Mouse (Mus musculus) intestine, embryonic 14.5 days (tissue): Measurements from ENCODE around the gene Mttp. TPM values are rescaled to one million over a fixed set of nuclear protein-coding genes. Genes with fewer than 3 reads are reported as not detected.

ENCODE experiments used
- ATAC-seq: fragments of 200-750 bp; cut with Nextera tagmentation; replicated peaks from 2 replicates; pipeline ENCODE4 v1.8.0; 2017; ENCODE audit warnings: low read depth, moderate number of reproducible peaks, moderate TSS enrichment, moderate library complexity; ENCODE audit not compliant: low FRiP score, low TSS enrichment
- DNase-seq: peaks from one replicate; pipeline ENCODE4 v3.0.0-alpha.2; 2018; ENCODE audit warnings: low spot score
- H3K27ac ChIP-seq: fragments of 300-500 bp; sonication (generic); 2 replicates; pipeline ENCODE4 v1.5.1; 2014; ENCODE audit warnings: low read depth, mild to moderate bottlenecking, control low read depth
- H3K27me3 ChIP-seq: fragments of 300-500 bp; sonication (generic); replicated peaks from 2 replicates; pipeline ENCODE4 v1.6.1; 2014; ENCODE audit warnings: low read length, control low read depth; ENCODE audit not compliant: control insufficient read depth, insufficient read depth
- H3K36me3 ChIP-seq: fragments of 300-500 bp; sonication (generic); 2 replicates; pipeline ENCODE4 v1.6.1; 2014; ENCODE audit warnings: low read length, control low read depth; ENCODE audit not compliant: control insufficient read depth, insufficient read depth
- H3K4me1 ChIP-seq: fragments of 300-500 bp; sonication (generic); replicated peaks from 2 replicates; pipeline ENCODE4 v1.6.1; 2014; ENCODE audit warnings: low read length, control low read depth, mixed read lengths; ENCODE audit not compliant: control insufficient read depth, insufficient read depth
- H3K4me2 ChIP-seq: fragments of 300-500 bp; sonication (generic); 2 replicates; pipeline ENCODE4 v1.6.1; 2014; ENCODE audit warnings: low read length
- H3K4me3 ChIP-seq: fragments of 300-500 bp; sonication (generic); 2 replicates; pipeline ENCODE4 v1.5.1; 2014; ENCODE audit warnings: low read depth, low read length, control low read depth, mixed read lengths
- H3K9ac ChIP-seq: fragments of 300-500 bp; sonication (generic); 2 replicates; pipeline ENCODE4 v1.6.1; 2014; ENCODE audit warnings: mild to moderate bottlenecking, low read length
- H3K9me3 ChIP-seq: fragments of 300-500 bp; sonication (generic); 2 replicates; pipeline ENCODE4 v1.6.1; 2016; ENCODE audit warnings: low read length, control low read depth; ENCODE audit not compliant: control insufficient read depth
- WGBS: fragments of 180-500 bp; shearing (Covaris S2); extraction: QIAGEN DNeasy Blood & Tissue Kit; methylation state at CpG from one replicate; pipeline ENCODE4 v1.1.7; 2014; 5-methylcytosine and 5-hydroxymethylcytosine counted together
- polyA plus RNA-seq: library from polyadenylated mRNA; unstranded; fragments of >200 nt; fragmentation: Nextera tagmentation; extraction: Ambion mirVana; gene quantifications from 2 replicates; pipeline ENCODE4 v1.2.1, GENCODE M21; 2014

Mttp gene
- polyA plus RNA-seq, 1 experiment from 2014 or later = 58.6 TPM

DNA sequence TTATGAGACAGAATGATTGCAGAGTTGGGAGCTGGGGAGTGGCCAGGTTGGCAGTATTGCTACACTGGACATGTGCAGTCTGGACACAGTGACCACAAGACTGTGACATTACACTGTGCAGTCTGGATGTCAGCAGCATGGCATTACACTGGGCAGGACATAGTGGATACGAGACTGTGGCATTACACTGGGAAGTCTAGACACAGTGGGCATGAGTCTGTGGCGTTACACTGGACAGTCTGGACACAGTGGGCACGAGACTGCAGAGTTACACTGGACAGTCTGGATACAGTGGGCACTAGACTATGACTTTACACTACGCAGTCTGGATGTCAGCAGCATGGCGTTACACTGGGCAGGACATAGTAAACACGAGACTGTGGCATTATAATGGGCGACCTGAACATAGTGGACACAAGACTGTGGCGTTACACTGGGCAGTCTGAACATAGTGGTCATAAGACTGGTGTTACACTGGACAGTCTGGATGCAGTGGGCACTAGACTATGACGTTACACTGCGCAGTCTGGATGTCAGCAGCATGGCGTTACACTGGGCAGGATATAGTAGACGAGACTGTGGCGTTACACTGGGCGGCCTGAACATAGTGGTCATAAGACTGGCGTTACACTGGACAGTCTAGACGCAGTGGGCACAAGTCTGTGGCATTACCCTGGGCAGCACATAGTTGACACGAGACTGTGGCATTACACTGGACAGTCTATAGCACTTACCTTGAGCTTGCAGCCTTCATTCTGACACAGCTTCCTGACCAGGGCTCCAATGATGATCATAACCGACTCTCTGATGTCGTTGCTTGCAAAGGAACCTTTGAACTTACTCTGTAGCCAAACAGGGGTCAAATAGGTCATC, 33.6 kb downstream of the Mttp start:
- ATAC-seq = no peak
- no peaks in the 10 kb centered on the region for H3K9me3 ChIP-seq
- no peak overlapping the region for H3K27ac ChIP-seq

DNA sequence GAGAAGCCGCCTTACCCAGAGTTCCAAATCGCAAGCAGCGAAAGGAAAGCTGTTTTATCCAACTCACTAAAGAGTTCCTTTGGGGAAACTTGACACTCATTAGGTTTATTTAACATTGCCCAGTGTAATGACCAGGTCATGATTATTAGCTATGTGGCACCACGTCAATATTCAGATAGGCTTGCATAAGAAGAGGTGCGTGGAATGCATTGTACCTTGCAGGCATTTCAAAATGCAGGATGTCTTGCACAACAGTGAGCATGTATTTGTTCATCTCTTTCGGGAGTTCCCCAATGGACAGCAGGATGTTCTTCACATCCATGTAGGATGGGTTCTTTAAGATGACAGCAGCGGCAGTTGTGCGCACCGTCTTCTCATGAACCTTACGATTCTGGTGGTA, 37.9 kb downstream of the Mttp start:
- ATAC-seq (no peak), DNase-seq (peak; percentile 12)
- Histone ChIP-seq H3K27me3 (no peaks in the 10 kb centered on the region), H3K36me3 (no peaks in the 10 kb centered on the region), H3K4me2 (no peak overlapping the region), H3K27ac (no peak overlapping the region), H3K9me3 (no peaks in the 10 kb centered on the region), H3K4me1 (no peaks in the 10 kb centered on the region), H3K9ac (no peak overlapping the region), H3K4me3 (no peak overlapping the region)
- 95% methylated on average over 10 of the region's 10 CpGs for WGBS

More for the DNA sequence above, 33.6 kb downstream of the Mttp start:
- Histone ChIP-seq H3K27me3 (no peaks in the 10 kb centered on the region), H3K9ac (no peak overlapping the region), H3K36me3 (no peaks in the 10 kb centered on the region), H3K4me3 (no peak overlapping the region), H3K4me2 (no peak overlapping the region), H3K4me1 (no peaks in the 10 kb centered on the region)
- 91% methylated on average over 19 of the region's 19 CpGs for WGBS
- DNase-seq = peak; percentile 34

DNA sequence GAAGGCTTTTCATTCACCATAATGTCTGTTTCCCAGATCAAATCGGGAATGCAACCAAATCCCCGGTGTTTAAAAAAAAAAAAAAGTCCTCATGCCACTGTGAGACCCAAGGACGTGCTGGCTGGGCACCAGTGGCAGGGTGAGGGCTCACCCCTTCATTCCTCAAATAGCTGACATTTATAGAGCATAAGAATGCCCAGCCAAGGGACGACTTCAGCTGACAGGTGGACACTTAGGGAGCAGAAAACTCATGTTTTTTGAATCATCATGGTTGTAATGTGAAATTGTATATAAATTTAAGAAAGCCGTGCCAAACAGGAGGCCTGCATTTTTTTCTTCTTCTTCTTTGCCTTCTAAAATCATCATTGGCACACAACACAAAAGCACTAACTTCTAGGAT, 39.7 kb downstream of the Mttp start:
- H3K4me1 ChIP-seq = no peaks in the 10 kb centered on the region
- DNase-seq = peak; percentile 32
- no peak for ATAC-seq
- H3K36me3 ChIP-seq = no peaks in the 10 kb centered on the region
- H3K9ac ChIP-seq = no peak overlapping the region
- H3K9me3 ChIP-seq = no peaks in the 10 kb centered on the region
- H3K4me3 ChIP-seq = no peak overlapping the region
- H3K27me3 ChIP-seq = no peaks in the 10 kb centered on the region
- whole genome bisulfite sequencing = 76% methylated on average over 5 of the region's 5 CpGs
- no peak overlapping the region for H3K27ac ChIP-seq
- H3K4me2 ChIP-seq = no peak overlapping the region

DNA sequence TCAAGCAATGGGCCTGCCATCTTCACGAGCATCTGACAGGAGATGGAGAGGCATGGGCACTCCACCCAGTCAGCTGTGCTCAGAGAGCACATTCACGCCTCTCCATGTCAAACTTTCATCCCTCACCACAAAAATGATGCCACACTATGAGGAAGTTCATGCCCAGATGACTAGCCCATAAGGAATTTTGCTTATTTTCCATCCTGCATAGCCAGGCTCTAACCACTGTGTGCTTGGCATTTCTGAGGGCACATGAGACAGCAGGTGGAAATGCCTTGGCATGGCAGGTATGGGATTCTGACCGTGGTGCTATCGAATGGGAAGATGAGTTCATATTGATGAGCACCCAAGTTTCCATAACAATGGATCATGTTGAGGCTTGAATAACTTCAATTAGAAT, 41.1 kb downstream of the Mttp start:
- DNase-seq (peak; percentile 41), ATAC-seq (no peak)
- H3K36me3 ChIP-seq = no peaks in the 10 kb centered on the region
- 90% methylated on average over 4 of the region's 4 CpGs for WGBS
- H3K27me3 ChIP-seq = no peaks in the 10 kb centered on the region
- H3K9me3 ChIP-seq = no peaks in the 10 kb centered on the region
- no peak overlapping the region for H3K4me2 ChIP-seq
- no peak overlapping the region for H3K27ac ChIP-seq
- no peak overlapping the region for H3K4me3 ChIP-seq
- no peaks in the 10 kb centered on the region for H3K4me1 ChIP-seq
- H3K9ac ChIP-seq = no peak overlapping the region

DNA sequence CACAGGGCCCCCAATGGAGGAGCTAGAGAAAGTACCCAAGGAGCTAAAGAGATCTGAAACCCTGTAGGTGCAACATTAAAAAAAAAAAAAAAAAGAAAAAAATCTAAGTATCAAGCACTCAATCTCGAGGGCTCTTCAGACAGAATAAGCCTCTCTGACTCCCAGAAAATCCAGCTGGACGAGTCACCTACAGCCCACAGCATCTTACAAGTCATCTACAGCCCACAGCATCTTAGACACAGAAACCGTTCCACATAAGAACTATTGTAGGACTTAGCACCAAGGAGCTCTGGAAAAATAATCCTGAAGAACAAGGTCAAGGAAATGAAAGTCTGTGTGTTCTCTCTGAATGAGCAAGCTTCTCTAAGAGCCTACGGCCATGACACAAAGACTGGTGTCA, 42.8 kb downstream of the Mttp start:
- H3K4me3 ChIP-seq = no peak overlapping the region
- no peaks in the 10 kb centered on the region for H3K36me3 ChIP-seq
- H3K9ac ChIP-seq = no peak overlapping the region
- 89% methylated on average over 4 of the region's 4 CpGs for WGBS
- no peak for ATAC-seq
- H3K27me3 ChIP-seq = no peaks in the 10 kb centered on the region
- H3K27ac ChIP-seq = no peak overlapping the region
- H3K9me3 ChIP-seq = no peaks in the 10 kb centered on the region
- DNase-seq = peak; percentile 35
- no peaks in the 10 kb centered on the region for H3K4me1 ChIP-seq
- no peak overlapping the region for H3K4me2 ChIP-seq

DNA sequence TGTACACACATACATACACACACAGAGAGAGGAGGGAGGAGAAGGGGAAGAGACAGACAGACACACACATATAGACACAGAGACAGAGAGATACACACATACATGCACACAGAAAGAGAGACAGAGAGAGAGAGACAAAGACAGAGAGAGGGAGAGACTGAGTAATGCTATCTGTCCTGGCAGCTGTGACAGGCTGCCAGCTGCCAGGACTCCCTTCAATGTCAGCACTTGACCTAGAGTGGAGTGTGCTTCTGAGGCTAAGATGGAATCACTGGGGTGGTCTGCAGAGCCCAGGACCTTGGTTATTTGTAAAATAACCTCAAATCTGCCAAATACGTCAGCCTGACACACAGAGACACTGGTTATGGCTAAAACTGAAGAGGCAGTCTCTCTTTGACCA, 47.0 kb downstream of the Mttp start:
- Histone ChIP-seq H3K36me3 (no peaks in the 10 kb centered on the region), H3K4me2 (no peak overlapping the region), H3K9me3 (no peaks in the 10 kb centered on the region), H3K27ac (no peak overlapping the region), H3K27me3 (no peaks in the 10 kb centered on the region), H3K4me1 (no peaks in the 10 kb centered on the region), H3K9ac (no peak overlapping the region), H3K4me3 (no peak overlapping the region)
- WGBS = 67% methylated on average over 1 of the region's 1 CpGs
- no peak for ATAC-seq
- peak; percentile 46 for DNase-seq

DNA sequence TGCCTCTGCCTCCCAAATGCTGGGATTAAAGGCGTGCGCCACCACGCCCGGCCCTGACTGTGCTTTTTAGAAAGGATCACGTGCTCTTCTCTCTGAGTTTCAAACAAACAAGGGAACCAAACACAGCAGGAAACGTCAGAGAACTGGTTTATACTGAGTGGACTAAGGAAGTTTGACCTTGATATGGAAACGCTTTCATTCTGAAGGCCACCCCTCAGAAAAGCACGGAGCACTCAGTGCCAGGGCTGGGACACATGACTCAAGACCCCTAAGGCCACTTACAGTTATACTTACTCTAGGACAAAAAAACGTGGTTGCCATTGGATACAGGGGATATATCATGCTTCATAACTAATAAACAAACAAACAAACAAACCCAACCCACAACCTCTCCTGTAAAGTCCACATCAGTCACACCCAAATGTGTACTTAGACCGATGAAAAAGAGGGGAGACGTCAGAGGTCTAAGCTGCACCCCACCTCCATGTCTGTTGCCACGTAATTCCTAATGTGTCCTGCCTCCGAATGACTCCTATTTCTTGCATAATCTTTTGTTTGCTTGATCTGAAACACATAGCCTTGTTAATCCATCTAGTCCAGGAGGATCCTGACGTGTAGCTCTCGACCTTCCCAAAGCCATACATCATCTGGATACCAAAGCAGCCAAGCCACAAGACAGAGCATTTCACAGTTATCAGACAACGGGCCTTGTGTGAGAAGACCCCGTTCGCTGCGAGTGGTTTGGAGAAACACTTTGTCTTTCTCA, 48.3 kb downstream of the Mttp start:
- Histone ChIP-seq H3K4me3 (no peak overlapping the region), H3K4me2 (no peak overlapping the region), H3K4me1 (no peaks in the 10 kb centered on the region), H3K27me3 (no peaks in the 10 kb centered on the region), H3K36me3 (no peaks in the 10 kb centered on the region), H3K9ac (no peak overlapping the region), H3K9me3 (no peaks in the 10 kb centered on the region), H3K27ac (no peak overlapping the region)
- no peak for ATAC-seq
- DNase-seq = peak; percentile 48
- WGBS = 85% methylated on average over 19 of the region's 19 CpGs

DNA sequence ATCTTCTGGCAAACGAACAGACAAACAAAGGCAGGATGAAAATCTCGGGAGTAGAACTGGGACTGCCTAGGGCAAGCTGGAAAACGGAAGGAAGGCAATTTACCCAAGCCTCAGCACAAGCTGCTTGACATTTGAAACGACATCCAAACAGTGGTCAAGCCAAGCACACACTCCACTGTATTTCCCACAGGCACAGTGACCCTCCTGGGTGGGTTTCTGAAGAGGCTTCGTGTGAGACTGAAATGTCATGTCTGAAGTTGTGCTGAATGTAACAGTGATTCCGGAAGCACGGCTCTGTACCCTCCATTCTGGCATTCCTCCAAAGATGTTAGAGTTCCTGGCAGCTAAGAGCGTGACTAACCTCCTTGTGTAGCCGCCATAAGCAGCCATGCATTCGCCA, 49.0 kb downstream of the Mttp start:
- 71% methylated on average over 10 of the region's 10 CpGs for WGBS
- Histone ChIP-seq H3K36me3 (no peaks in the 10 kb centered on the region), H3K9ac (no peak overlapping the region), H3K27ac (no peak overlapping the region), H3K9me3 (no peaks in the 10 kb centered on the region), H3K4me2 (no peak overlapping the region), H3K4me3 (no peak overlapping the region), H3K4me1 (no peaks in the 10 kb centered on the region), H3K27me3 (no peaks in the 10 kb centered on the region)
- no peak for DNase-seq
- no peak for ATAC-seq
